Mouse (Mus musculus): ENCODE measurements around the gene Ddx47.

DNA sequence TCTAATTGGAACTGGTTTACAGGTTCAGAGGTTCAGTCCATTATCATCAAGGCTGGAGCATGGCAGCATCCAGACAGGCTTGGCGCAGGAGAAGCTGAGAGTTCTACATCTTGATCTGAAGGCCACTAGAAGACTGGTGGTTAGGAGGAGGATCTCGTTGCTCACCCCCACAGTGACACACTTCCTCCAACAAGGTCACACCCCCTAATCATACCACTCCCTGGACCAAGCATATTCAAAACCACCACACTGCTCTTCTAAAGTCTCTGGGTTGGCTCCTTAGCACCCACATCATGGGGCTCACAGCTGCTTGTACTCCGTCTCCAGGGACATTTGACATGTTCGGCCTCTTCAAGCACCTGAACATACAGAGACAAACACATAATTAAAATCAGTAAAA is 9.4 kb upstream of the Ddx47 start:
- TF ChIP-seq CTCF (IDR thresholded peaks at IDR 0.05; ENCODE audit: low read depth, low read length) (no peak), POLR2A (IDR thresholded peaks at IDR 0.05; ENCODE audit: extremely low read depth, insufficient read depth, low read length) (no peak)
